Mouse (Mus musculus): ENCODE data around the gene Prr15.

DNA sequence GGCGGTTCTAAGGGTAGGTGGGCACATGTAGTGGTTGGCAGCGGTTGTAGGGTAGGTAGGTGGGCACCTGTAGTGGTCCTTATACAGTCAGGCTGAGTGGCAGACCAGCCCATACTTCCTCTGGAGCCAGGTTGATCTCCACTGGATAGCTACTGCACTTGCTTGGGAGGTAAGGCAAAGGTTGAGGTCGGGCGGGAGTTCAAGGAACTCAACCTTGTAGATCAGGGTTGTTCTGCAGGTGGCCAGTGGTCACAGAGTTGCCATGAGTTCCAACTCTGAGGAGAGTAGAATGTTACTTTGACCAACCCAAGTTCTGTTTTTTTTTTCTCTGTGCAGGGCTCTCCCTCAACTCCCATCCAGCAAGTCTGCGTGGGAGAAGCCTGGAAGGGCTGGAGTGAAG lies 3.1 kb downstream of the Prr15 start:
- TF ChIP-seq CTCF (IDR thresholded peaks at IDR 0.05; ENCODE audit: control insufficient read depth, insufficient read depth, insufficient read length) (no peak), MYOD1 (IDR thresholded peaks at IDR 0.05; ENCODE audit: control insufficient read depth, insufficient read length, low read depth) (no peak), USF1 (IDR thresholded peaks at IDR 0.05; ENCODE audit: low read depth) (no peak), MAX (IDR thresholded peaks at IDR 0.05) (no peak), MYOG (IDR thresholded peaks at IDR 0.05; ENCODE audit: control insufficient read depth, extremely low read depth, insufficient read length) (no peak)

Data from C2C12 (cell line).